Mouse (Mus musculus) megakaryocyte, embryonic 14.5 days (primary cell): ENCODE data around the gene Tmem266. TPM values are rescaled to one million over a fixed set of nuclear protein-coding genes. Genes with fewer than 3 reads are reported as not detected.

Experiments used
- H3K27me3 ChIP-seq: replicated peaks from 2 replicates; pipeline ENCODE3; 2012; ENCODE audit warnings: inconsistent platforms
- H3K36me3 ChIP-seq: replicated peaks from 2 replicates; pipeline ENCODE3; 2012; ENCODE audit warnings: low read length, inconsistent platforms, mixed read lengths
- H3K4me1 ChIP-seq: 2 replicates; pipeline ENCODE4 v1.6.1; 2012; ENCODE audit warnings: inconsistent platforms
- H3K4me3 ChIP-seq: replicated peaks from 2 replicates; pipeline ENCODE3; 2012; ENCODE audit warnings: moderate library complexity, mild to moderate bottlenecking, inconsistent platforms
- H3K9me3 ChIP-seq: 2 replicates; pipeline ENCODE4 v1.6.1; 2012; ENCODE audit warnings: inconsistent platforms
- FLI1 ChIP-seq: IDR thresholded peaks from 2 replicates; pipeline ENCODE4 v1.6.1; 2012; ENCODE audit warnings: low read length, inconsistent platforms, mixed read lengths
- GATA1 ChIP-seq: IDR thresholded peaks from 3 replicates; pipeline ENCODE4 v1.6.1; 2012; ENCODE audit warnings: mixed read lengths, low read length, inconsistent platforms, borderline replicate concordance
- polyA plus RNA-seq: library from polyadenylated mRNA; stranded (reverse); fragments of >175 nt; gene quantifications from 2 replicates; pipeline ENCODE4 v1.2.3, GENCODE M21; 2012; ENCODE audit warnings: low replicate concordance; ENCODE audit not compliant: insufficient read depth

Tmem266 gene
- 0.07 TPM in 1 of 2 replicates, not detected in the other for polyA plus RNA-seq

DNA sequence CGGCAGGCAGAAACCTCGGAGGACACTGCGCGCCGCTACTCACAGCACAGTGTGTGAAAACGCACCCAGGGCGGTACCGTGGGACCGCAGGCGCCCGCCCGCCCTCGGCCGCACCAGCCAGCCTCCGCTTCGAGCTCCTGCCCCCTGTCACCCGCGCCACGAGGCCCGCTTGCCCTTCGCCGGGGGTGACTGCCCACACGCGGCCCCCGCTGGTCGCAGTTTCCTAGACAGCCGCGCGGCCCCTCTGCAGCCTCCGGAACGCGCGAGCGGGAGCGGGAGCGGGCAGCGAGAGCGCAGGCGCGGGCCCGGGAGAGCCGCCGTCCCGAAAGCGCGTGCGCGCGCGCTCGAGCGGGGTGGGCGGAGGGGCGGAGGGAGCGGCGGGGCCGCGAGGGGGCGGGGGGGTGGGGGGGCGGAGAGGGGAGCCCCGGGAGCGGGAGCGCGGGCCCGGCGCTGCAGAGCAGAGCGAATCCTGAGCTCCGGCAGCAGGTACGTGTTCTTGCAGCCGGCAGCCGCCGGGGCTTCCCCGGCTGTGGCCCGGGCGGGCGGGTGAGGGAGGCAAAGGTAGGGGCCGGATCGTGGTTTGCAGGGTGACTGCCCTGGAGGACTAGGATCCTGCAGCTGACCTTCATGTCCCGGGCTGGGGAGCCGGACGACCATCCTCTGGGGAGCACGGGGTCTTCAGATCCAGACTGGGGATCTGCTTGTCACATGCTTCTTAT lies at the start of gene Tmem266, which contains the start of gene Nrg4:
Gene Tmem266 (plus strand): TSS at position 399 of the 719 bp plus-strand sequence.
Gene Nrg4 (minus strand): TSS at position 330 of the 719 bp plus-strand sequence.
- Histone ChIP-seq H3K27me3 (peaks cover 83% of the 10 kb centered on the region), H3K4me3 (peak within 1 kb of the TSS; percentile 95)
- TF ChIP-seq FLI1 (no peak), GATA1 (no peak)

DNA sequence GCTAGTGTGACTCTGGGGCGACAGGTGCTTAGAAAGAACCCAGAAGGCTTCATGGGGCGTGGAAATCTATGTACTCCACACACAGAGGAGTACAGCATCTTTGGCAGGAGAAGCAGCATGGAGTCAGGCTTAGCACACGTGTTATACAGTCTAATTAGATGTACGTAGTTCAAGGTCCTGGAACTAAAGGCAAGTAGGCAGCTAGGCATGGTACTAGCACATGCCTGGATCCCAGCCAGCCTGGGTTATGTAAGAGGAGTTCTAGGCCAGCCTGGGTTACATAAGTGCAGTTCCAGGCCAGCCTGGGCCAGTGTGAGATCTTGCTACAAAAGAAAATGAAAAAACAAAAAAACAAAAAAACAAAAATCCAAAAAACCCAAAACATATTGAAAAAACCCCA lies 49.2 kb upstream of the Tmem266 start:
- Histone ChIP-seq H3K27me3 (no peaks in the 10 kb centered on the region), H3K36me3 (no peaks in the 10 kb centered on the region), H3K9me3 (no peaks in the 10 kb centered on the region), H3K4me3 (no peak overlapping the region), H3K4me1 (peaks cover 2% of the 10 kb centered on the region)
- TF ChIP-seq GATA1 = no peak
- TF ChIP-seq FLI1 = no peak

More for the DNA sequence above, at the start of gene Tmem266, which contains the start of gene Nrg4:
- H3K4me1 ChIP-seq = peaks cover 26% of the 10 kb centered on the region
- no peaks in the 10 kb centered on the region for H3K36me3 ChIP-seq
- H3K9me3 ChIP-seq = no peaks in the 10 kb centered on the region

DNA sequence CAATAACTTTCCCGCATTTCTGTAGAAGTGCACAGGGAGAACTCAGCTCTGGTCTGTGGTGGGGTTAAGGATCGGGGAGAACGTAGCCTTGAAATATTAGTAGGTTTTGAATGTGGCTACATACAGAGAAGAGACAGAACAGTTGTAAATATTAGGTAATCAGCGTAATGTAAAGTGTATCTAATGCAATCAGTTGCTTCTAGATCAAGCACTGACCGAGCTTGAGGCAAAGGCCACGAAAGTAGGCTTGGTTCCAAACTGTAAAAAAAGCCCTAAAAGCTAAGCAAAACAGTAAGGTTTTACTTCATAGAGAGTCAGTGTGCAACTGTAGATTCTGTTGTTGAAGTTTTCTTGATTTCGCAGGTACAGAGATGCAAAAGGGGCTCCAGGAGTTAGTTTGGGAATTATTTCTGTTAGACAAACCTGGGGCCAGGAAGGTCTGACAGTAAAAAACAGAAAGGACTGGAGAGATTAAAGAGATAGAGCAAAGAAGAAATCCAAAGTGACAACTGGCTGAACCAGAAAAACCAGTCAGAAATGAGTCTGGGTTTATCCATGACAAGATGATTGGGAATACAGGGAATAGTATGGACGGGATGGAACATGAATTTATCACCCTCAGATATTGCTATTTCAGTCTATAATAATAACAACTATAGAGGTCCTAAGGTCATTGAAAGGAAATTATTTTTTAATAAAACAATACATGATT lies 47.4 kb upstream of the Tmem266 start:
- no peaks in the 10 kb centered on the region for H3K27me3 ChIP-seq
- peaks cover 15% of the 10 kb centered on the region for H3K4me1 ChIP-seq
- no peak overlapping the region for H3K4me3 ChIP-seq
- TF ChIP-seq FLI1 = no peak
- TF ChIP-seq GATA1 = no peak
- H3K36me3 ChIP-seq = no peaks in the 10 kb centered on the region
- H3K9me3 ChIP-seq = no peaks in the 10 kb centered on the region

DNA sequence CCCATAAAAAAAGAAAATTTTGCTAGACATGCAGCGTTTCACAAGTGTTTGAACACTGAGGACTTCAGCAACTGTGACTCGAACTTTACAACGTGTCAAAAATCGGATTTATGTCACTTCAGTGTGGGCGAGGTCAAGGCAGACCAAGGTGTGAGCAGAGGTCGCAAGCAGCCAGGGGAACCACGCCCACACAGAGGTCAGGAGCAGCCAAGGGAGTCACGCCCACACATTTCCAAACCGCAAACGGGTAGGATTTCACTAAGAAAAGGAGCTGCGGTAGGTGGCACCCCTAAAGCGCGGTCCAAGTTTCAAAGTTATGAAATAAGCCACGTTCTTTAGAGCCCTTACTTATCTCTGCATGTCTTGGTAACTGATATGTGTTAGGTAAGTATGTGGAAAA lies 43.2 kb upstream of the Tmem266 start:
- Histone ChIP-seq H3K36me3 (no peaks in the 10 kb centered on the region), H3K27me3 (no peaks in the 10 kb centered on the region), H3K4me3 (peak overlapping the region; percentile 89), H3K9me3 (no peaks in the 10 kb centered on the region), H3K4me1 (peaks cover 16% of the 10 kb centered on the region)
- TF ChIP-seq GATA1 (no peak), FLI1 (no peak)

DNA sequence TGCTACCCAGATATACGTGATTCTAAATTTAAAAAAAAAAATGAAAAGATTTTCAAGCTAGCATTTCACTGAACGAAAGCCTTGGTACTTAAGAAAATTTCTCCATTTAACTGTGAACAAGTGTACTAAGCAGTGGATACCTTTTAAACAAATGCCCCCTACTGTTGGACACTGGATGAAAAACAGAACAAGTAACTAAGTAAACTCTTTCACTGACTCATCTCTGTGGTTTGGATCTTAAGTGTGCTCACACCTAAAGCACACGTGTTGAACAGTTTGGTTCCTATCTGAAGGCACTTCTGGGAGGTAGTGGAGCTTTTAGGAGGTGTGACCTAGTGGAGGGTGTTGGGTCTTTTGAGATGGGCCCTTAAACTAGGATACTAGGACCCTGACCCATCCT lies 41.5 kb upstream of the Tmem266 start:
- H3K27me3 ChIP-seq = no peaks in the 10 kb centered on the region
- H3K4me3 ChIP-seq = no peak overlapping the region
- TF ChIP-seq FLI1 (no peak), GATA1 (no peak)
- no peaks in the 10 kb centered on the region for H3K36me3 ChIP-seq
- H3K4me1 ChIP-seq = peaks cover 21% of the 10 kb centered on the region
- no peaks in the 10 kb centered on the region for H3K9me3 ChIP-seq

DNA sequence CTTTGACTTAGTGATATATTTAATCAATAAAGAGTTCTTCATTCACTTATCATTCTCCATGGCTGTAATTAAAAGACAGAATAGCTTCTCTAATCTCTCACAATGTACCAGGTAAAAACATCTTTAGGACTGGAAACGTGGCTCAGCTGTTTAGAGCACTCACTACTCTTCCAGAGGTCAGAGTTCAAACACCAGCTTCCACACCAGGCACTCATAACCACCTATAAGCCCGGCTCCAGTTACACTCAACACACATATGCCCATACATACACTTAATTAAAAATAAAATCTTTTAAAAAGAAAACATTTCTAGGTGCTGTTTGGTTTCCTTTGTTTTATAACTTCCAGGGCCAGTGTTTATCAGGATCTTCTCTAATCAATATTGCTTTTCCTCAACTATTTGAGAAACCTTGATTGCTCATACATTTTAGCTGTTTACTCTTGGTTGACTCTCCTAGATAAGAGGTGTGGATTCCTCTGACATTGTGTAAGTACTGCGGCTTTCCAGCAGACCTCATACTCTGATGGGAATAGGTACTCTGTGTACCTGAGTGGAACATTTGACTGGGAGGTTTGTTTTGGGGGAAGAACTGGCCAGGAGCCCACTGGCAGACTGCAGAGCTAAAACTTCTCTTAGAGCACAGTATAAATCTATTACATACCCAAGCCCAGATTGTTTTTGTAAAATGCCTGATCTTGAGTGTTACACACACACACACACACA lies 37.1 kb upstream of the Tmem266 start:
- Histone ChIP-seq H3K4me3 (no peak overlapping the region), H3K36me3 (peaks cover 2% of the 10 kb centered on the region), H3K4me1 (peaks cover 17% of the 10 kb centered on the region), H3K9me3 (peaks cover 14% of the 10 kb centered on the region), H3K27me3 (no peaks in the 10 kb centered on the region)
- TF ChIP-seq FLI1 (no peak), GATA1 (no peak)

DNA sequence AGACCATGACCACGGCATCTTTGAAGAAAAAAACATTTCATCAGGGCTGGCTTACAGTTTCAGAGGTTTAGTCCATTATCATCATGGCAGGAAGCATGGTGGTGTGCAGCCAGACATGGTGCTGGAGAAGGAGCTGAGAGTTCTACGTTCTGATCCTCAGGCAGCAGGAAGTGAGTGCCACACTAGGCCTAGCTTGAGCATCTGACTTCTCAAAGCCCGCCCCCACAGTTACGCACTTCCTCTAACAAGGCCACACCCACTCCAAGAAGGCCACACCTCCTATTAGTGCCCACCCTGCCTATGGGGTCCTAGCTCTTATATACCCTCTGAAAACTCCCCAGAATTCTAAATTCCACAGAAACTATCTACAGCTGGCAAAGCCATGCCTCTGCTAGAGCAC lies 34.7 kb upstream of the Tmem266 start:
- Histone ChIP-seq H3K27me3 (no peaks in the 10 kb centered on the region), H3K4me3 (no peak overlapping the region), H3K9me3 (peaks cover 14% of the 10 kb centered on the region), H3K36me3 (peaks cover 2% of the 10 kb centered on the region), H3K4me1 (peaks cover 36% of the 10 kb centered on the region)
- no peak for TF ChIP-seq GATA1
- TF ChIP-seq FLI1 = no peak

DNA sequence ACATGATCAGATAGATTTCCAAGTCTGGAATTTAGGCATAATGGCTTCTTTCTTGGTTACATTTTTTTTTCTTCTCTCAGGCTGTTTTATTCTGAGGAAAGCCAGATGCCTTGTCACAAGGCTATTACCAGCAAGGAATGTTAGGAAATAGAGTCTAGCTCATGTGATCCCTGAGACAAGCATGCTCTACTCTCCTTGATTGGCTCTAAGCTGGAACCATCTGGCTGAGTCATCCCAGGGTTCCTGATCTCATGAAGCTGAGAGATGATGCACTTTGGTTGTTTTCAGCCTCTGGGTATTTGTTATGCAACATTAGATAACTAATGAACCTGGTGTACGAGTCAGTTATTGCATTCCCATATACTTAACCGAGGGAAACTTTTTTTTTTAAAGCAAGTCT lies 30.5 kb upstream of the Tmem266 start:
- H3K27me3 ChIP-seq = no peaks in the 10 kb centered on the region
- H3K36me3 ChIP-seq = peaks cover 2% of the 10 kb centered on the region
- TF ChIP-seq FLI1 = no peak
- no peak for TF ChIP-seq GATA1
- H3K9me3 ChIP-seq = peaks cover 7% of the 10 kb centered on the region
- no peak overlapping the region for H3K4me3 ChIP-seq
- H3K4me1 ChIP-seq = peaks cover 46% of the 10 kb centered on the region

DNA sequence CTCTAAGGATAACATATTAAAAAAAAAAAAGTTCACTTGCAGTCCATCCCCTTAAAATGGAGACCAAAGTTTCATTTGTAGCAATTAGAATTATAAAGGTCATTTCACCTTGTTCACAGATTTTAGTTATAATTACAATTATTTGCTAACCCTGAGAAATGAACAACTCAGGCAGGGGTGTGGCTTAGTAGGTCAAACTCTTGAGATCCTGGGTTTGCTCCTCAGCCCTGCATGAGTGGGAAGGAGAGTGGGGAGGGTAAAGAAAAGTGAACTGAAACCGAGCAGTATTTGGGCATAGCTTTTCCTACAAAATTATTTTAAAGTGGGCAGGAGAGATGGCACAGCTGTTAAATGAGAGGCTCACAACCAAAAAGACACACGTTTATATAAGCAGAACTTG lies 19.6 kb upstream of the Tmem266 start:
- no peaks in the 10 kb centered on the region for H3K9me3 ChIP-seq
- H3K27me3 ChIP-seq = no peaks in the 10 kb centered on the region
- H3K36me3 ChIP-seq = no peaks in the 10 kb centered on the region
- no peak overlapping the region for H3K4me3 ChIP-seq
- peaks cover 90% of the 10 kb centered on the region for H3K4me1 ChIP-seq
- TF ChIP-seq GATA1 (no peak), FLI1 (no peak)

DNA sequence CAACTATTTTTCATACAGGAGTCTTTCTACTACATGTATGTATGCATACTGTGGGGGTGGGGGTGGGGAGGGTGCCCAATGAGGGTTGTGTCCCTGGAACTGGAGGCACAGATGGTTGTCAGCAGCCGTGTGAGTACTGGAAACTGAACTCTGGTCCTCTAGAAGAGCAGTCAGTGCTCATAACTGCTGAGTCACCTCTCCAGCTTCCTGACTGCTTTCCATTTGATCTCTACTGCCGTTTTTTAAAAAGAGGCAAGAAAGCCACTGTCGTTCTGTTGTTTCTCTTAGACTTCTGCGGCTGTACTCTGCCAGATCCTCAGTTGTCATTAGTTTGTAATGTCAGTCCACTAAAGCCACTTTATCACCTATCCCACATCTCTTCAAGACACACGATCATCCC lies 19.2 kb upstream of the Tmem266 start:
- Histone ChIP-seq H3K9me3 (no peaks in the 10 kb centered on the region), H3K27me3 (no peaks in the 10 kb centered on the region), H3K4me1 (peaks cover 85% of the 10 kb centered on the region), H3K4me3 (peak overlapping the region; percentile 78), H3K36me3 (no peaks in the 10 kb centered on the region)
- no peak for TF ChIP-seq FLI1
- no peak for TF ChIP-seq GATA1
